Mouse (Mus musculus) bone marrow, adult 2 months (tissue): ENCODE results near the gene Gpr33. TPM values are rescaled to one million over a fixed set of nuclear protein-coding genes. Genes with fewer than 3 reads are reported as not detected.

Experiments
- H3K27ac ChIP-seq: fragments of 200-500 bp; 2 replicates; pipeline ENCODE4 v1.5.1; 2012; ENCODE audit warnings: low read depth, mild to moderate bottlenecking, control low read depth, inconsistent platforms, low read length; ENCODE audit not compliant: control insufficient read depth, poor library complexity, insufficient read depth
- H3K4me1 ChIP-seq: fragments of 200-500 bp; 2 replicates; pipeline ENCODE4 v1.6.1; 2011; ENCODE audit warnings: low read length; ENCODE audit not compliant: control insufficient read depth, insufficient read depth
- H3K4me3 ChIP-seq: fragments of 200-500 bp; replicated peaks from 2 replicates; pipeline ENCODE3; 2011; ENCODE audit warnings: mild to moderate bottlenecking, low read depth, low read length, control low read depth; ENCODE audit not compliant: control insufficient read depth
- CTCF ChIP-seq: fragments of 200-500 bp; IDR thresholded peaks from 2 replicates; pipeline ENCODE4 v1.5.1; 2011; ENCODE audit warnings: low read length, control low read depth; ENCODE audit not compliant: control insufficient read depth, insufficient read depth
- POLR2A ChIP-seq: fragments of 200-500 bp; IDR thresholded peaks from 2 replicates; pipeline ENCODE4 v1.6.1; 2011; ENCODE audit warnings: low read depth, mild to moderate bottlenecking, control low read depth, low read length, borderline replicate concordance; ENCODE audit not compliant: control insufficient read depth
- WGBS: fragments of 180-500 bp; shearing (Covaris S2); methylation state at CpG from one replicate; pipeline ENCODE4 v1.1.7; 2018; 5-methylcytosine and 5-hydroxymethylcytosine counted together
- polyA plus RNA-seq: library from polyadenylated mRNA; stranded (reverse); fragments of >200 nt; gene quantifications from 2 replicates; pipeline ENCODE4 v1.2.4, GENCODE M21; 2011; ENCODE audit warnings: low replicate concordance; ENCODE audit not compliant: missing spikeins, insufficient read depth, insufficient read length

Gene Gpr33
- polyA plus RNA-seq, 1 experiment, result not detected

GRCm38 (mm10) chr12:51998366-51998932, 29.4 kb downstream of the Gpr33 start:
- TF ChIP-seq POLR2A, result no peak
- TF ChIP-seq CTCF, result no peak
- Histone ChIP-seq H3K4me3 (no peak overlapping the region), H3K27ac (no peak overlapping the region; the same call in 1 of the 2 replicates), H3K4me1 (no peaks in the 10 kb centered on the region)
- WGBS, result 38% methylated on average over 9 of the region's 9 CpGs

GRCm38 (mm10) chr12:51995738-51996536, 31.9 kb downstream of the Gpr33 start:
- WGBS, result 80% methylated on average over 1 of the region's 1 CpGs
- Histone ChIP-seq H3K27ac (no peak overlapping the region), H3K4me1 (no peaks in the 10 kb centered on the region), H3K4me3 (no peak overlapping the region)
- TF ChIP-seq CTCF (no peak), POLR2A (no peak)

DNA sequence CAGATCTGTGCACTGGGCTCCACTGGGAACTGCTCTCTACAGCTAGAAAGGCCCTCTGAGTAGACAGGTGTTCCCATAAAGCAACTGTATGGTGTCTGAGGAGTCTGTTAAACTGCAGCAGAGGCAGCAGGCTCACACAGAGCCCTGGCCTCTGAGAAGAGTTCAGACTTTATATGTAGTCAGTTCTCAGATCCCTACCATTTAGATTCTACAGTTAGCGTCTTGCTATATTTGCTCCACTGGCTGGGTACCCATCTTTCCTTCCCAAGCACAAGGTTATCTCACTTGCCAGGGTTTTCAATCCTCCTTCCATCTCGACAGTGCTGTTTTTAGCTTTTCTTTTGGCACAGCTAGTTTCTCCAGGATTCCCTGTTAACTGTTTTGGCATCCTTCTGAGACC, 37.2 kb downstream of the Gpr33 start:
- TF ChIP-seq POLR2A (no peak), CTCF (no peak)
- H3K4me3 ChIP-seq, result no peak overlapping the region
- WGBS, result 75% methylated on average over 2 of the region's 2 CpGs
- H3K4me1 ChIP-seq, result no peaks in the 10 kb centered on the region
- no peak overlapping the region for H3K27ac ChIP-seq

DNA sequence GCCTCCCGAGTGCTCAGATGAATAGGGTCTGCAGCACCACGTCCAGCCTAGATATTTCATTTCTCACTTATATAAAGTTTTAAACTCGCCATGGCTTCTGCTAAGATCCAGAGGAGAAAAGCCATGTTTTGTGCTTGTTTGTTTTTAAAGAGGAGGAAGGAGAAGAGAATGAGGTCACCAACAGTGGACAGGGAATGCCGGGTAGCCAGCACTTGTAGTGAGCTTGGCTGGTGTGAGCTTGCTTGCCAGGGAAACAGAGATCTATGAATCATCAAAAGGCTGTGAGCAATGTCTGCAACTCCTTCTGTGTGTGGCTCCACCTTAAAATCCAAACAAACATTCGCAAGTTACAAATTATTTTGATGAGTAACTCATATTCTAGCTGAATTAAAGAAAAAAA, 39.3 kb downstream of the Gpr33 start:
- TF ChIP-seq CTCF (no peak), POLR2A (no peak)
- Histone ChIP-seq H3K4me1 (no peaks in the 10 kb centered on the region), H3K27ac (no peak overlapping the region), H3K4me3 (no peak overlapping the region)
- 81% methylated on average over 5 of the region's 5 CpGs for WGBS

DNA sequence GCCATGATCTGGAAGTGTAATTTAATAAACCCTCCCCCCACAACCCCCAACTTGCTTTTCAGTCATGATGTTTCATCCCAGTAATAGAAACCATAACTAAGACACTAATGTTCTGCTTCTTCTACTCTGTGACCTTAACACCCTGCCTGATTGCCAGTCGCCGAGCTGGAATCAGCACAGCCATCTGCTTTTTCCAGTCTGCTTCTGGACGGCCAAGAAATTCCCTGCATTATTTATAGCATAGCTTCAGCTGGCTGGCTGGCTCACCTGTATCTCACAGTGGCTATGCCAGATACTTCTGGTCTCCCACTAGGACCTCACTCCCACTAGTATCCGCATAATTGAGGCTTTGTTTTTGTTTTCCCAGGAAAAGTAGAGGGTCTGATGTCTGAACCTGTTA, 42.0 kb downstream of the Gpr33 start:
- Histone ChIP-seq H3K4me1 (no peaks in the 10 kb centered on the region), H3K4me3 (no peak overlapping the region), H3K27ac (no peak overlapping the region)
- TF ChIP-seq CTCF (no peak), POLR2A (no peak)
- 76% methylated on average over 4 of the region's 4 CpGs for WGBS

DNA sequence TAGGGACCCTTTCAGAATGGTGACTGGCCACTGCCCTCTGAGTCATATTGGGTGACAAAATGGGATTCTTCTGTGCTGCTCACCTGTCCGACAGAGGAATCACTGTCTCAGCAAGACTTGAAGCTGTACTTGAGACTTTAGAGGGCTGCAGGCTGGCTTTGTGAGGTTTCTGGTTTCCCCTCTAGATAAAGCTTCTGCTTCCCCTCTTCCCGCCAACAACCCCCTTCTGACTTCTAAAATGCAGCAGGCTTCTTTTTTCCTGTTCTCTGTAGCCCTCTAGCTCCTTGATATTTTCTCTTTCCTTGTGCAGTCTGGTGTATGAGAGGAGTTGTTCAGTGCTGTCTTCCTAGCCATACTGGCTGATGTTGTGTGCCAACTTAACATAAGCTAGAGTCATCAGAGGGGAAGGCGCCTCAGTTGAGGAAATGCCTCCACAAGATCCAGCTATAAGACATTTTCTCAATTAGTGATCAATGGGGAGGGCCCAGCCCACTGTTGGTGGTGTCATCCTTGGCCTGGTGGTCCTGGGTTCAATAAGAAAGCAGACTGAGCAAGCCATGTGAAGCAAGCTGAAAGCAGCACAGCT, 42.6 kb downstream of the Gpr33 start:
- H3K4me1 ChIP-seq, result no peaks in the 10 kb centered on the region
- WGBS, result 26% methylated on average over 3 of the region's 3 CpGs
- no peak for TF ChIP-seq POLR2A
- TF ChIP-seq CTCF, result no peak
- no peak overlapping the region for H3K27ac ChIP-seq
- no peak overlapping the region for H3K4me3 ChIP-seq

DNA sequence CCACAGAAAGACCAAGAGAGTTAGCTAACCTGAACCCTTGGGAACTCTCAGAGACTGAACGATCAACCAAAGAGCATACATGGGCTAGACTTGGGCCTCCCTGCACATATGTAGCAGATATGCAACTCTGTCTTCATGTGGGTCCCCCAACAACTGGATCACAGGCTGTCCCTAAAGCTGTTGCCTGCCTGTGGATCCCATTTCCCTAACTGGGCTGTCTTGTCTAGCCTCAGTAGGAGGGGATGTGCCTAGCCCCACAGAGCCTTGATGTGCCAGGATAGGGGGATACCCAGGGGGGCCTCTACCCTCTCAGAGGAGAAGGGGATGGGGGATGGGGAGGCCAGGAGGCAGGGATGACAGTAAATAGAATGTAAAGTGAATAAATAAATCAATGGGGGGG, 44.2 kb downstream of the Gpr33 start:
- Histone ChIP-seq H3K27ac (no peak overlapping the region), H3K4me1 (no peaks in the 10 kb centered on the region), H3K4me3 (no peak overlapping the region)
- 85% methylated on average over 1 of the region's 1 CpGs for WGBS
- TF ChIP-seq POLR2A (no peak), CTCF (no peak)

- Histone ChIP-seq H3K4me1 (no peaks in the 10 kb centered on the region; the same call in 1 of the 2 replicates), H3K27ac (no peak overlapping the region), H3K4me3 (no peak overlapping the region)
- TF ChIP-seq CTCF, result no peak
- TF ChIP-seq POLR2A, result no peak
- WGBS, result 33% methylated on average over 9 of the region's 9 CpGs
Measured at GRCm38 (mm10) chr12:51976531-51976930, 51.3 kb downstream of the Gpr33 start.

DNA sequence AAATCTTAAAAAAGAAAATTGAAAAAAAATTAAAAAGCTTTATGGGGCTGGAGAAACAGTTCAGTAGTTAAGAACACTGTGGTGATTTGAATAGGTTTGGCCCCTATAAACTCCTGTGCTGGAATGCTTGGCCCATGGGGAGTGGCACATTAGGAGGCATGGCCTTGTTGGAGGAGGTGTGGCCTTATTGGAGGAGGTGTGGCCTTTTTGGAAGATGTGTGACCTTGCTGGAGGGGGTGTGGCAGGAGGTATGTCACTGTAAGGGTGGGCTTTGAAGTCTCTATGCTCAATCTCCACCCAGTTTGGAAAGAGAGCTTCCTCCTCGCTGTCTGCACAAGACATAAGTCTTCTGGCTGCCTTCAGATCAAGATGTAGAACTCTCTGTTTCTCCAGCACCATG, 53.5 kb downstream of the Gpr33 start:
- TF ChIP-seq CTCF, result no peak
- TF ChIP-seq POLR2A, result no peak
- Histone ChIP-seq H3K4me3 (no peak overlapping the region), H3K4me1 (no peaks in the 10 kb centered on the region; the same call in 1 of the 2 replicates), H3K27ac (no peak overlapping the region)
- 81% methylated on average over 1 of the region's 1 CpGs for WGBS

Other genes starting within 250 kb of the Gpr33 start
- 20.1 and 31.2 TPM in 2 replicates for gene Hectd1, start 198.5 kb downstream of the Gpr33 start, polyA plus RNA-seq
- 13.4 and 20.5 TPM in 2 replicates for gene Heatr5a, start 56.7 kb downstream of the Gpr33 start, polyA plus RNA-seq
- 7.0 and 12.1 TPM in 2 replicates for gene Dtd2, start 21.6 kb downstream of the Gpr33 start, polyA plus RNA-seq
- 0.36 and 2.6 TPM in 2 replicates for gene Nubpl, start 69.7 kb upstream of the Gpr33 start, polyA plus RNA-seq